Mouse (Mus musculus) mammary gland, adult 2 months (tissue): Measurements from ENCODE around the gene Hacd4. TPM values are rescaled to one million over a fixed set of nuclear protein-coding genes. Genes with fewer than 3 reads are reported as not detected.

Experiments used
- polyA plus RNA-seq: library from polyadenylated mRNA; depleted of rRNA; stranded (reverse); fragments of >200 nt; gene quantifications from 2 replicates; pipeline ENCODE4 v1.2.3, GENCODE M21; 2012; ENCODE audit warnings: low replicate concordance; rRNA removed

The Hacd4 gene
- 2.4 and 10.2 TPM in 2 replicates for polyA plus RNA-seq

GRCm38 (mm10) chr4:88438326-88438989 lies at the start of gene Hacd4:
Gene Hacd4, minus strand, starts transcription at chr4:88438928.

Other genes with a start within 250 kb of the Hacd4 start
- not detected in 2 replicates for gene Ifnb1, start 83.8 kb upstream of the Hacd4 start, polyA plus RNA-seq
- not detected in 2 replicates for gene Ifna15, start 119.3 kb upstream of the Hacd4 start, polyA plus RNA-seq
- not detected in 2 replicates for gene Ifna14, start 132.9 kb upstream of the Hacd4 start, polyA plus RNA-seq
- not detected in 2 replicates for gene Ifna9, start 153.5 kb upstream of the Hacd4 start, polyA plus RNA-seq
- gene Ifna12, start 164.4 kb upstream of the Hacd4 start, polyA plus RNA-seq = not detected in 2 replicates
- gene C87499, start 195.5 kb upstream of the Hacd4 start, polyA plus RNA-seq = not detected in 2 replicates
- gene Ifna13, start 205.5 kb upstream of the Hacd4 start, polyA plus RNA-seq = not detected in 2 replicates
- gene Ifna16, start 238.0 kb upstream of the Hacd4 start, polyA plus RNA-seq = not detected in 2 replicates
- gene Ifna2, start 245.0 kb upstream of the Hacd4 start, polyA plus RNA-seq = not detected in 2 replicates